Mouse (Mus musculus): ENCODE data around the gene Mpzl3.

Gene Mpzl3

GRCm38 (mm10) chr9:45105596-45106374 lies 50.8 kb downstream of the Mpzl3 start:
- no peak for DNase-seq

GRCm38 (mm10) chr9:45115706-45116105 lies 60.7 kb downstream of the Mpzl3 start:
- peak; percentile 87 for DNase-seq

GRCm38 (mm10) chr9:45116819-45117218 lies 61.8 kb downstream of the Mpzl3 start:
- DNase-seq: no peak

- DNase-seq: peak; percentile 61
Measured at GRCm38 (mm10) chr9:45117741-45118431, 62.9 kb downstream of the Mpzl3 start, which contains the start of gene Scn2b. Gene Scn2b (plus strand): TSS chr9:45117782.

GRCm38 (mm10) chr9:45118552-45118951 lies 63.6 kb downstream of the Mpzl3 start:
- no peak for DNase-seq

GRCm38 (mm10) chr9:45119316-45119953 lies 64.4 kb downstream of the Mpzl3 start:
- no peak for DNase-seq

GRCm38 (mm10) chr9:45119954-45120530 lies 65.1 kb downstream of the Mpzl3 start:
- no peak for DNase-seq

- DNase-seq: no peak
Measured at GRCm38 (mm10) chr9:45120567-45120966, 65.6 kb downstream of the Mpzl3 start.

GRCm38 (mm10) chr9:45121001-45121400 lies 66.0 kb downstream of the Mpzl3 start:
- no peak for DNase-seq

- DNase-seq: peak; percentile 85
Measured at GRCm38 (mm10) chr9:45121769-45122168, 66.8 kb downstream of the Mpzl3 start.

GRCm38 (mm10) chr9:45122209-45122761 lies 67.3 kb downstream of the Mpzl3 start:
- DNase-seq: no peak

GRCm38 (mm10) chr9:45125211-45125610 lies 70.2 kb downstream of the Mpzl3 start:
- DNase-seq: no peak

GRCm38 (mm10) chr9:45126941-45127340 lies 72.0 kb downstream of the Mpzl3 start:
- no peak for DNase-seq

Measured in embryo, embryonic 11 days (tissue).